Mouse (Mus musculus): ENCODE results near the gene Nudt16l1. TPM values are rescaled to one million over a fixed set of nuclear protein-coding genes. Genes with fewer than 3 reads are reported as not detected.

Gene Nudt16l1
- polyA plus RNA-seq, 1 experiment from 2014 or later, result 138 TPM

GRCm38 (mm10) chr16:4943431-4943830 lies 4.9 kb downstream of the Nudt16l1 start:
- H3K36me3 ChIP-seq (replicated peaks), result peaks cover 86% of the 10 kb centered on the region
- DNase-seq (ENCODE audit: extremely low spot score, low spot score), result no peak
- 97% methylated on average over 3 of the region's 3 CpGs for WGBS
- H3K4me1 ChIP-seq, result peaks cover 20% of the 10 kb centered on the region
- no peak overlapping the region for H3K27ac ChIP-seq
- H3K4me3 ChIP-seq, result no peak overlapping the region
- no peaks in the 10 kb centered on the region for H3K27me3 ChIP-seq (ENCODE audit: poor library complexity, severe bottlenecking)
- no peaks in the 10 kb centered on the region for H3K9me3 ChIP-seq

- 83% methylated on average over 4 of the region's 4 CpGs for WGBS
- Histone ChIP-seq H3K27ac (no peak overlapping the region), H3K4me3 (no peak overlapping the region), H3K27me3 (ENCODE audit: poor library complexity, severe bottlenecking) (no peaks in the 10 kb centered on the region), H3K36me3 (replicated peaks) (peaks cover 92% of the 10 kb centered on the region), H3K9me3 (no peaks in the 10 kb centered on the region), H3K4me1 (peaks cover 2% of the 10 kb centered on the region)
- no peak for DNase-seq (ENCODE audit: extremely low spot score, low spot score)
Observed at GRCm38 (mm10) chr16:4945415-4945814, 6.9 kb downstream of the Nudt16l1 start.

DNA sequence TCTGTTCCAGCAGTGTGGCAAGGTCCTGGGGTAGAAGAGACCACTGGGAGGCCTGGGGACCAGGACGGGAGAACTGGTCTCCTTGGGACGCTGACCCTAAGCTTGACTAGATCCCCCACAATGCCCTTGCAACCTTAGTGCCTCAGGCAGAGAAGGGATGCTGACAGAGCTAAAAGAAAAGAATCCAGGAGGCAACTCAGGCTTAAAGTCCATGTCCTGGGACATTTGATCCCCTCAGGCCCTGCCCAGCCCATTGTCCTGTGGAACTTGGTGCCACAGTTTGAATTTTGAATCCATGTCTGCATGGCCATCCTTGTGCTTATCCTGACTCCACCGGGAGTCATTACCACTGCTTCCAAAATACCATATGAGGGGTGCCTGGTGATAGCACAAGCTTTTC lies 7.6 kb downstream of the Nudt16l1 start:
- 90% methylated on average over 3 of the region's 3 CpGs for WGBS
- Histone ChIP-seq H3K36me3 (replicated peaks) (peaks cover 92% of the 10 kb centered on the region), H3K27ac (no peak overlapping the region), H3K4me1 (no peaks in the 10 kb centered on the region), H3K9me3 (no peaks in the 10 kb centered on the region), H3K27me3 (ENCODE audit: poor library complexity, severe bottlenecking) (no peaks in the 10 kb centered on the region), H3K4me3 (no peak overlapping the region)
- DNase-seq (ENCODE audit: extremely low spot score, low spot score), result no peak

DNA sequence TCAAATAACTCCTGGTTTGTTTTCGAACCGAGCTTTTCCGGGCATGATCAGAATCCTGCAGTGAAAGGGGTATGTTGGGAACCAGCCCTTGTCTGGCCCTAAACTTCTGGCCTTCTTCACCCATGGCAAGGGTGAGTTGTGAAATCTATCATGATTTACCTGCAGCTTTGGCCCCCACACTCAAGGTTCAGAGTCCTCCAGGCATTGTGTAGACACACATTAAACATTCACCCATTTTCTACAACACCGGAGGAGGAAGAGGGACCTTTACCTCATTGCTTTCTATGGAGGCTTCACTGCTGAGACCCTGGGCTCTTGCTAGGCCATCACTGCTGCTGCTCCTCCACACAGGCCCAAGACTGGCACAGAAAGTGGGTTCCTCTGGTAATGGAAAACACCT lies 8.8 kb downstream of the Nudt16l1 start:
- Histone ChIP-seq H3K4me1 (no peaks in the 10 kb centered on the region), H3K9me3 (no peaks in the 10 kb centered on the region), H3K27ac (no peak overlapping the region), H3K27me3 (ENCODE audit: poor library complexity, severe bottlenecking) (no peaks in the 10 kb centered on the region), H3K36me3 (replicated peaks) (peaks cover 92% of the 10 kb centered on the region), H3K4me3 (no peak overlapping the region)
- DNase-seq (ENCODE audit: extremely low spot score, low spot score), result no peak
- WGBS, result 97% methylated on average over 4 of the region's 4 CpGs

GRCm38 (mm10) chr16:4956609-4957008 lies 18.0 kb downstream of the Nudt16l1 start:
- Histone ChIP-seq H3K4me3 (no peak overlapping the region), H3K36me3 (replicated peaks) (peaks cover 77% of the 10 kb centered on the region), H3K4me1 (no peaks in the 10 kb centered on the region), H3K27ac (no peak overlapping the region), H3K9me3 (no peaks in the 10 kb centered on the region), H3K27me3 (ENCODE audit: poor library complexity, severe bottlenecking) (no peaks in the 10 kb centered on the region)
- WGBS, result 90% methylated on average over 3 of the region's 3 CpGs
- DNase-seq (ENCODE audit: extremely low spot score, low spot score), result no peak

GRCm38 (mm10) chr16:4957446-4957845 lies 18.9 kb downstream of the Nudt16l1 start:
- Histone ChIP-seq H3K27ac (no peak overlapping the region), H3K36me3 (replicated peaks) (peaks cover 68% of the 10 kb centered on the region), H3K27me3 (ENCODE audit: poor library complexity, severe bottlenecking) (no peaks in the 10 kb centered on the region), H3K4me3 (no peak overlapping the region), H3K9me3 (no peaks in the 10 kb centered on the region), H3K4me1 (peaks cover 3% of the 10 kb centered on the region)
- WGBS, result 97% methylated on average over 3 of the region's 3 CpGs
- DNase-seq (ENCODE audit: extremely low spot score, low spot score), result no peak

DNA sequence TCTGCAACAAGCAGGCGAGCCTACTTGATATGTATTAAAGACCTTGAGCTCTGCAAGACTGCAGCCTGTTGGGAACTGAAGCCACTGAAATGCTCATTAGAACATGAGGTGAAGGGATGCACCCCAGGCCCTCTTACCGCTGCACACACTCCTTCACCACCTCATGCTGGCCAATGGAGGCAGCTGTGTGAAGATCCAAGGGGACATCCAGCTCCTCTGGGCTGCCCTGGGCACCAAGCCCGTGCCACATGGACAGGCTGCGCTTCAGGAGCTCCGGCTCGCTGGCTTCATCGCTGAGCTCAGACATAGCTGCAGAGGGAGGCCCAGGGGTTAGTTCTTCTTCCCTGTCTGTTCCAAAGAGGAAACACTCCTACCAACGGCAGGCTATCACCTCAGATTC lies 21.7 kb downstream of the Nudt16l1 start:
- no peak for DNase-seq (ENCODE audit: extremely low spot score, low spot score)
- Histone ChIP-seq H3K27ac (no peak overlapping the region), H3K4me1 (peaks cover 26% of the 10 kb centered on the region), H3K4me3 (no peak overlapping the region), H3K36me3 (replicated peaks) (peaks cover 40% of the 10 kb centered on the region), H3K27me3 (ENCODE audit: poor library complexity, severe bottlenecking) (no peaks in the 10 kb centered on the region), H3K9me3 (no peaks in the 10 kb centered on the region)
- 93% methylated on average over 8 of the region's 8 CpGs for WGBS

GRCm38 (mm10) chr16:4963346-4963745 lies 24.8 kb downstream of the Nudt16l1 start:
- whole genome bisulfite sequencing, result 50% methylated on average over 9 of the region's 9 CpGs
- Histone ChIP-seq H3K4me1 (peaks cover 28% of the 10 kb centered on the region), H3K9me3 (no peaks in the 10 kb centered on the region), H3K4me3 (peak overlapping the region; percentile 97), H3K27me3 (ENCODE audit: poor library complexity, severe bottlenecking) (no peaks in the 10 kb centered on the region), H3K36me3 (replicated peaks) (peaks cover 11% of the 10 kb centered on the region), H3K27ac (peak overlapping the region; percentile 89; the same call in 1 of the 2 replicates)
- no peak for DNase-seq (ENCODE audit: extremely low spot score, low spot score)

DNA sequence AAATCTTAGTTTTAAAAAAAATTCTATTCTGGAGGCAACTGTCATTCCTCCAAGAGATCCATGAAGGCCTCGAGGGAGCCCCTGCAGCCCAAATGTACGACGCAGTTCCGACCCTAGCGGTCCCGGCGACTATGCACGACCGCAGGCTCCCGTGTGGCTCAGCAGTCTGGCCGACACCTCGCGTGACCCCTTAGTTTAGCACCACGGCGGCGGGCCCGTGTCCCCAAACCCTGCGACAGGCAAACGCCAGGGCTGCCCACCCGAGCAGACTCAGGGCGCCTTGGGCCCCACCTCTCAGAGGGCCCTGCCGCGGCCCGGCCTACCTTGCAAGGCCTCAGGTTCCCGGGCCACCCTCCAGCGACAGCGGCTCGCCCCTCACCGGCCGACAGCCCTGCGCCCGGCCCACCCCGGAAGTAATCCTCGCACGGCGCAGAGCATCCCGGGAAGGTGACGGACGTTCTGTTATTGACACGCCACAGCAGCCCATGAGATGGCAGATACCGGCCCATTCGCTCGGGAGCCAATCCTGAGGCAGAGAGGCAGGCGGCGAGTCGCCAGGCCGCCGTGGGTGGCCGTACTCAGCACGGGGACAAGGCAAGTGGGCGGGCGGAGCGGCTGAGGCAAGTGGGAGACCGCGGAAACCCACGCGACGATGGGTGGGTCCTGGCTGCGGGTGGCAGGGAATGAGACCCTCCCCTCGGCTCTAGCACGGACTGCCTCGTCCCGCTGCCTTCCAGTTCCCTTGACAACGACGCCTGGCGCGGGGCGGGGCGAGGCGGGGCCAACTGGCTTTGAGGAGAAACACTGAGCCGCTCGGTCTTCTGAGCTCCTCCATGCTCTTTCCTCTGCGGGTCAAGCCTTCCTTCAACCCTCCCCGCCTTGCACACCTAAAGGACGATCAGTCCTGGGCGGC lies 25.5 kb downstream of the Nudt16l1 start, which contains the start of gene Anks3:
Anks3 (minus strand) TSS at position 409 of the 913 bp plus-strand sequence.
- Histone ChIP-seq H3K9me3 (no peaks in the 10 kb centered on the region), H3K36me3 (replicated peaks) (peaks cover 11% of the 10 kb centered on the region), H3K27ac (peak within 1 kb of the TSS; percentile 89), H3K27me3 (ENCODE audit: poor library complexity, severe bottlenecking) (no peaks in the 10 kb centered on the region), H3K4me1 (peaks cover 28% of the 10 kb centered on the region), H3K4me3 (peak within 1 kb of the TSS; percentile 97)
- WGBS, result under 1% methylated on average over 76 of the region's 76 CpGs
- peak; percentile 95 for DNase-seq (ENCODE audit: extremely low spot score, low spot score)

- Histone ChIP-seq H3K36me3 (replicated peaks) (peaks cover 7% of the 10 kb centered on the region), H3K27me3 (ENCODE audit: poor library complexity, severe bottlenecking) (no peaks in the 10 kb centered on the region), H3K4me1 (peaks cover 28% of the 10 kb centered on the region), H3K4me3 (peak overlapping the region; percentile 97), H3K27ac (peak overlapping the region; percentile 89), H3K9me3 (no peaks in the 10 kb centered on the region)
- no peak for DNase-seq (ENCODE audit: extremely low spot score, low spot score)
- WGBS, result 26% methylated on average over 13 of the region's 13 CpGs
Observed at GRCm38 (mm10) chr16:4964731-4965391, 26.3 kb downstream of the Nudt16l1 start.

GRCm38 (mm10) chr16:4965392-4966129 lies 27.0 kb downstream of the Nudt16l1 start:
- WGBS, result 88% methylated on average over 8 of the region's 8 CpGs

GRCm38 (mm10) chr16:4968426-4968825 lies 29.9 kb downstream of the Nudt16l1 start:
- Histone ChIP-seq H3K9me3 (no peaks in the 10 kb centered on the region), H3K27me3 (ENCODE audit: poor library complexity, severe bottlenecking) (no peaks in the 10 kb centered on the region), H3K27ac (no peak overlapping the region)

More at GRCm38 (mm10) chr16:4965392-4966129, 27.0 kb downstream of the Nudt16l1 start:
- H3K4me3 ChIP-seq, result peak overlapping the region; percentile 97; the same call in 1 of the 2 replicates
- H3K4me1 ChIP-seq, result peaks cover 28% of the 10 kb centered on the region
- H3K9me3 ChIP-seq, result no peaks in the 10 kb centered on the region
- H3K27me3 ChIP-seq (ENCODE audit: poor library complexity, severe bottlenecking), result no peaks in the 10 kb centered on the region
- peaks cover under 1% of the 10 kb centered on the region; the same call in 1 of the 2 replicates for H3K36me3 ChIP-seq (replicated peaks)
- DNase-seq (ENCODE audit: extremely low spot score, low spot score), result no peak
- no peak overlapping the region for H3K27ac ChIP-seq

More at GRCm38 (mm10) chr16:4968426-4968825, 29.9 kb downstream of the Nudt16l1 start:
- Histone ChIP-seq H3K4me1 (peaks cover 14% of the 10 kb centered on the region), H3K4me3 (no peak overlapping the region), H3K36me3 (replicated peaks) (no peaks in the 10 kb centered on the region)
- WGBS, result 89% methylated on average over 3 of the region's 3 CpGs
- DNase-seq (ENCODE audit: extremely low spot score, low spot score), result no peak

All from forebrain, embryonic 10.5 days (tissue).